Mouse (Mus musculus): ENCODE measurements around the gene Dnhd1.

DNA sequence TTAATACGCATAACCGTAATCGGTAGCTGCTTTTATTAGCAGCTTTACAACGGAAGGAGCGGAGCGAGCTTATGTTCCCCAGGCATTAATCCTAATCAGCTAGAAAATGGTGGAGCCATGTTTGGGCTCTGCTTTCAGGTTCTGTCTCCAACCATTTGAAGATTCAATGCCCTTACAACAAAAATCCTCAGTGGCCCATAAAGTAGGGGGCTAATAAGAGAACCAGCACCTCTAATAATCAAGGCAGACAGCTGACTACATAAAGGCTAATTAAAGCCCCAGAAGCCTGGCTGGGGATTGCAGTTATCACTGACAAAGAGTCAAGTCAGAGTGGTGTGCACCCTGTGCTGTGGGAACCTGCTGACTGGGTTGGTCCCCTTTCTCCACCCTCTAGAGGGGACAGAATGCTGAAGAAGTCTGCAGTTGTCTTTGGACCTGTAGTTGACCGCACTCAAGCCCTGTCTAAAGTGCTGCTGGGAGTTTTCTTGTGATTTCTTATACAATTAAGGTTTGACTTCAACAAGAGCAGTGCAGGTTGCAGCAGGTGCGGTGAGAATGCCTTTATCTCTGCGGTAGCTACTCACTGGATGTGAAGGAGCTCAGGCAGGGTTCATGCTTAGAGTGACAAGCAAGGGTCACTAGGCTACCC lies 16.2 kb upstream of the Dnhd1 start:
- TF ChIP-seq CTCF (IDR thresholded peaks at IDR 0.05; ENCODE audit: borderline replicate concordance, control insufficient read depth, extremely low read depth, insufficient read depth, low read length, poor library complexity) (no peak), POLR2A (IDR thresholded peaks at IDR 0.05; ENCODE audit: control insufficient read depth, extremely low read depth, insufficient read depth, low read length, poor library complexity) (no peak)

Data from thymus, adult 2 months (tissue).